Mouse (Mus musculus) cerebellum, adult (tissue): Measurements from ENCODE around the gene Zkscan3.
A peak's percentile ranks its signal among the peaks of the same experiment; 100 is the strongest.

Experiments
- ATAC-seq: cut with Nextera tagmentation; 2 replicates; pipeline ENCODE4 v1.9.2; 2017; ENCODE audit warnings: mild to moderate bottlenecking, moderate library complexity, mixed read lengths; ENCODE audit not compliant: insufficient number of reproducible peaks, low FRiP score, low TSS enrichment

Gene Zkscan3

DNA sequence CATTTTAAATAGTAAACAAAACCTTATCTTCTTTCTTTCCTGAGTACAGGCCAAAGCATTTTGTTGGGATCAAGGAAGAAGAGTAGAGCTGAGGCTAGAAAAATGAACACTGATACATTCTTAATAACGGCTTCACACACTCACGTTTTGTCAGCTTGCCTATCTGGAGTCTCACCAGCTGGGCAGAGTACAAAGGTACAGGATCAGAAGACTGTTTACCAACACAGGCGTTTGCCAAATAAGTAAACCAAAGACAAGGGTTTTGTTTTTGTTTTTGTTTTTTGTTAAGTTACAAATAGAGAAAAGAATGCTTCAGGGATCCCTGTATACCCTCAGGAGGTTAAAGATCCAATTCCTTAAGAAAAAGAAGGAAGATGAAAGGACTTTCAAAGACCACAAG is 1.4 kb downstream of the Zkscan3 start:
- no peak for ATAC-seq

DNA sequence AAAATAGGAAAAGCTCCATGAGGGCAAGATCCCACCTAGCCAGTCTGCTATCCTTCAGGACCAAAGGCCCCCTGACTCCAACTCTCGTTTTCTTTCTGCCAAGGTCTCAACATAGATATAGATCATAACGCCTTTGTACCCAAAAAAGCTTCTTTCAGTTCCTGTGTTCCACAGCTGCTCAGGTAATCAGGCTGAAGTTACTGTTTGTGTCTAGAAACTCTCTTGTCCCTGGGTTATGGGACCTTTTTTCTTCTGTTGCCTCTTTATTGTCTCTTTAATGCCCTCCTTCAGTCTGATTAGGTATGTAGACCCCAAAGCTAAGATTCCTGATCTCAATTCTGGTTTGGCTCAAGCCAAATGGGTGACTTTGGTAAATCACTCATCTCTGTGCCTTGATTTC is 5.1 kb downstream of the Zkscan3 start:
- no peak for ATAC-seq

DNA sequence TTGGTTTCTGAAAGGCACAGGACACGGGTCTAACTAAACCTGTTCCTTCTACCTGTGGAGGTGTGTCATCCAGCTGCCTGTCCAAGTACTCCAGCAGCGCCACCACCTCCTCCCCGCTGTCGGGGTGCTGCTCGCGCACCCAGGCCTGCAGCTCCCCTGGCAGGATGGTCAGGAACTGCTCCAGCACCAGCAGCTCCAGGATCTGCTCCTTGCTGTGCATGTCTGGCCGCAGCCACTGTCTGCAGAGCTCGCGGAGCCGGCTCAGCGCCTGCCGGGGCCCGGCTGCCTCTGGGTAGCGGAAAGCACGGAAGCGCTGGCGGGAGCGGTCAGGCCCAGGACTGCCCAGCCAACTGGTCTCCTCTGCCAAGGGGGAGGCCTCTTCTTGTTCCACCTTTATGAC is 6.5 kb downstream of the Zkscan3 start:
- ATAC-seq = peak; percentile 65; the same call in 1 of the 2 replicates

DNA sequence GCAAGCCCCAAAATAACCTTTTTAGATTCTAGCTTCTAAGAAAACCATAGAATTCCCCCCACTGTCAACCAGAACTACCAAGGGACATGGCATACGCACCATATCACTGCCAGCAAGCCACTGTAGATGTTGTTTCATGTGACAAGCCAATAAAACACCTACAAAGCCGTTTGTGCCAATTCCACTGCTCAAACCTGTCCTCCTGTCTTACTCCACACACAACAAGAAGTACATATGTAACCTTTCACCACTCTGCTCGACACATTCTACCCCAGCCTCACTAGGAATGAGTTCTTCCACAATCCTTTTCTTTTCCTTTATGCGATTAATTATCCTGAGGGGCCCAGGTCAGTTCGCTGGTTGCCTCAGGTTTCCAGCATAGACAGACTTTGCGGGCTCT is 6.9 kb downstream of the Zkscan3 start:
- no peak for ATAC-seq

DNA sequence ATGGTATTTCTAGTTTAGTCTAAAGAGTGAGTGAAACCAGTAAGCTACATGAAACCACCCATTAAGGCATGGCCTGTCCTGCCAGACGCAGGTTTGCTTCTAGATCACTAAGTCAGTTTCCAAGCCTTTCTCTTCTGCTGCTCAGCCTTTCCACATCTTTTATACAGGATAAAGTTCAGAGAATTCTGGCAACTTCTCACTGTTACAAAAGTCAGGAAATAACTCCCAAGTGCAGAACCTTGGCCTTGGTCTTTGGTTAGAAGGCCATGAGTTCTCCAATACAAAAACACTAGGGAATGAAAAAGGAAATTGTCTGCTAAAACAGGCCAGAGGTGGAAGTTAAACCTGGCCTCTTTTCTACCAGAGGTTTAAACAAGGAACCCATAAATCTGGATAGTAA is 7.3 kb downstream of the Zkscan3 start:
- ATAC-seq = no peak

DNA sequence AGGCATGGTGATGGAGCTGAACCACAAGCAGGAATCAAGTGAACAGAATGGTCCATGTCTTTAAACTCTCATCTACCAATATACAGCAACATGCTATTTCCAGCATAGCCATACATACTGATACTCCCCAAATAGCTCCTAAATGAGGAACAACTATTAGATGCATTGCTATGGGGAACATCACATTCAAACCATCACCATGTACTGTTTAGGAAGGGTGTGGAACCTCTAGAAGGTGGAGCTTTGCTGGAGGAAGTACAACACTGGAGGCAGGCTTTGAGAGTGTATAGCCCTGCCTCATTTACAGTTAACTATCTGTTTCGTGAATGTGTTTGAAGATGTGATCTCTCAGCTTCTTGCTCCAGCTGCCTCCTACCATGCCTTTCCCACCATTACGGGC is 24.8 kb downstream of the Zkscan3 start:
- ATAC-seq = no peak

DNA sequence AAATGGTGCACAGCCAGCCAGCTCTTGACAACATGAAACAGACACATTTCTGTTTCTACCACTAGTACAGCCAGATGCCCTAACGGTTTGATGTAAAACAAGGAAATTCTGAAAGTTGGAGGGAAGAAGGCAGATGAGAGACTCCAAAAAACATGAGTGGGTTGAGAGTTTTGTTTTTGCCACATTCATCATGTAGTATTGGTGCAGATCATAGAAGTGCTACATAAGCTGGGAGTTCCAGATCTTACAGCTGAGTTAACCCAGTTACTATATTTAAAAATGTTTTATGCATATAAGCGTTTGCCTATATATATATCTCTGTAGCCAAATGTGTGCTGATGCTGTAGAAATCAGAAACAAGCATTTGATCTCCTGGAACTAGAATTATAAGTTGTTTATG is 29.9 kb downstream of the Zkscan3 start:
- no peak for ATAC-seq

DNA sequence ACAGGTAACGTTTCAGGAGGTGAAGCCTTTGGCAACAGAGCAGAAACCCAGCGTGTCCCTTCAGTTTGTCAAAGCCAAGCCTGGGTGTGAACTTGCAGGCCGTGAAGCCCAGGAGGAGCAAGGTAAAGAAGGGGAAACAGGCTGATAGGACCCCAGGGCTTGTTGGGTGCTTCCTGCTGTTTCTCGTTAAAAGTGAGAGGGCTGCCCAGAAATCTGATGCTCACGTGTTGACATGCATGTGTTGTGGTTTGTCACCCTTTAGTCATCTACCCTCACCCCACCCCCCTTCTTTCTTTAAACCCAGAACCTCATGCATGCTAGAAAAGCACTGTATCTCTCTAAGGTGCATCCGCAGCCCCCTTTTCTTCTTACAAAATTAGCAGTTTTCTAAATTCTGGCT is 35.9 kb downstream of the Zkscan3 start:
- ATAC-seq = no peak

DNA sequence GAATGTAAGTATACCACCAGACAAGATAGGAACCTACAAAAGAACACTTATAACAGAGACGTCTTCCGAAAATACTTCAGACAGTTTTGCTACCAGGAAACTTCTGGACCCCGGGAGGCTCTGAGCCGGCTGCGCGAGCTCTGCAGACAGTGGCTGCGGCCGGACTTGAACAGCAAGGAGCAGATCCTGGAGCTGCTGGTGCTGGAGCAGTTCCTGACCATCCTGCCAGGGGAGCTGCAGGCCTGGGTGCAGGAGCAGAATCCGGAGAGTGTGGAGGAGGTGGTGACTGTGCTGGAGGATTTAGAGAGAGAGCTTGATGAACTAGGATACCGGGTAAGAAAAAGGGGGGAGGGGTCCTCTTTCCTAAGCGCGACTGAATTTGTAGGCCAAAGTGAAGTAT is 38.8 kb downstream of the Zkscan3 start:
- no peak for ATAC-seq

DNA sequence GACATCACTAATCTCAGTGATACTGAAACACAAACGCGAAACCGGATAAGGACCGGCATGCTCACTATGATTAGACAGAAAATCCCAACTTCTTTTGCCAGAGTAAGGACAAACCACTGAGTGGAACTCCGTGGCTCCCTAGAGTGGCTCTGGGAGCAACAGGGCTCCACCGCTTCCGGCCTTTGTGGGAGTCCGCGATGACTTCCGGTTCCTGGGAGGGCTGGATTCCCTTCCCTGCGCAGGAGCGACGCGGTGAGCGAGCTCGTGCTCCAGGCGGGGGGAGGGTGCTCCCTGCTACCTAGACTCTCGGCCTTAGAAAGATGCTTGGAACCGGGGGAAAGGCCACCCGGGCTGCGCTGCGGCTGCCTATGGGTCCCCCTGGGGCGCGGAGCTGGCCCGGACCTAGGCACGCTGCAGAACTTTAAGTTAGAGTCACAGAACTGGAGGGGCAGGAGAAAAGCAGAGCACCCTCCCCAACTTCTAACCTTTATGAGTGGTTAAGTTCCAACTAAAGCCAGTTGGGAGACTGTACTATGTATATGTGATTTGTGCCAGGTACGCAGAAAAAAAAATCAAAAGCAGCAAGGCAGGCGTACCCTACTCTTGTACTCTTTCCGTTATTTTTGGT is 39.8 kb downstream of the Zkscan3 start, which contains the start of gene Zscan12:
Gene Zscan12, plus strand, starts transcription at position 200 of the 628 bp plus-strand sequence.
- ATAC-seq = peak; percentile 100

DNA sequence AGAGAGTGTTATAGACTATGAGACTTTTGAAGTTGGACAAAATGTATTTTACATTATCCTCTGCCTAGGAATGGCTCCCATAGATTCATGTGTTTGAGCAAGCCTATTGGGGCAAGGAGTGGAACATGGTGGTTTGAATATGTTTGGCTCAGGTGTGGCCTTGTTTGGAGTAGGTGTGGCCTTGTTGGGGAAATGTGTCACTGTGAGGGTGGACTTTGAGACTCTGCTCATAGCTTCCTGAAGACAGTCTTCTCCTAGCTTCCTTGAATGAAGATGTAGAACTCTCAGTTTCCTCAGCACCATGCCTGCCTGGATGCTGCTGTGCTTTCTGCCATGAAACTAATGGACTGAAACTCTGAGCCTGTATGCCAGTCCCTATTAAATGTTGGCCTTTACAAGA is 52.0 kb downstream of the Zkscan3 start:
- ATAC-seq = no peak

DNA sequence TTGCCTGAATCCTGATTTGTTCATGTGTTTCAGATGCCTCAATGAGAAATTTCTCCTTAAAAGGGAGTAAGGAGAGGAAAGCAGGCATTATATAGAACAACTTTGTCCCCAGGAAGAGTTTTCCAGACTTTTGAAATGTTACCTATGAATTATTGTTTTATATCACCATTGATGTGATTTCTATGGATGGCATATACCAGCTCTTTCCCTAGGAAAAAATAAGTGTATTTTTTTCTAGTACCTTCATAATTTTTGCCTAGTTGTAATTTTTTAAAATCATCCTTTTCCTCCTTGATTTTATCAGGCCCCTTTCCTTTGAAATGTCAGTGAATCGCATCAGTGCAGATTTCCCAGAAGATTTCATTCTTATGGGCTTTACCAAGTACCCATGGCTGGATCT is 55.9 kb downstream of the Zkscan3 start, which contains the start of gene Olfr1367:
Gene Olfr1367, plus strand, starts transcription at position 301 of the 400 bp plus-strand sequence.
- no peak for ATAC-seq
